Mouse (Mus musculus) bone marrow macrophage, adult 2 months (primary cell): ENCODE measurements around the gene Ascc2. TPM values are rescaled to one million over a fixed set of nuclear protein-coding genes. Genes with fewer than 3 reads are reported as not detected.

Experiments
- H3K27ac ChIP-seq: 2 replicates; pipeline ENCODE4 v1.5.1; 2012; ENCODE audit warnings: low read depth, low read length; ENCODE audit not compliant: insufficient read depth
- H3K4me1 ChIP-seq: 2 replicates; pipeline ENCODE4 v1.6.1; 2012; ENCODE audit warnings: low read length; ENCODE audit not compliant: control insufficient read depth, insufficient read depth
- H3K4me3 ChIP-seq: 2 replicates; pipeline ENCODE4 v1.5.1; 2012; ENCODE audit warnings: mild to moderate bottlenecking, low read length, moderate library complexity; ENCODE audit not compliant: insufficient read depth
- CTCF ChIP-seq: IDR thresholded peaks from 2 replicates; pipeline ENCODE4 v1.5.1; 2012; ENCODE audit warnings: low read depth, mild to moderate bottlenecking, low read length, moderate library complexity
- POLR2A ChIP-seq: IDR thresholded peaks from 2 replicates; pipeline ENCODE4 v1.6.1; 2012; ENCODE audit warnings: mild to moderate bottlenecking, low read depth, low read length, borderline replicate concordance
- polyA plus RNA-seq: library from polyadenylated mRNA; stranded (reverse); fragments of >200 nt; gene quantifications from 2 replicates; pipeline ENCODE4 v1.2.4, GENCODE M21; 2012; ENCODE audit not compliant: missing spikeins, insufficient read depth, insufficient read length

Ascc2 gene
- polyA plus RNA-seq, 1 experiment, result 34.2 TPM

- no peak for TF ChIP-seq POLR2A
- TF ChIP-seq CTCF, result no peak
- Histone ChIP-seq H3K27ac (peak overlapping the region; percentile 45), H3K4me1 (peaks cover 28% of the 10 kb centered on the region), H3K4me3 (peak overlapping the region; percentile 37)
These were observed 23.8 kb downstream of the Ascc2 start for GRCm38 (mm10) chr11:4661324-4661723.

DNA sequence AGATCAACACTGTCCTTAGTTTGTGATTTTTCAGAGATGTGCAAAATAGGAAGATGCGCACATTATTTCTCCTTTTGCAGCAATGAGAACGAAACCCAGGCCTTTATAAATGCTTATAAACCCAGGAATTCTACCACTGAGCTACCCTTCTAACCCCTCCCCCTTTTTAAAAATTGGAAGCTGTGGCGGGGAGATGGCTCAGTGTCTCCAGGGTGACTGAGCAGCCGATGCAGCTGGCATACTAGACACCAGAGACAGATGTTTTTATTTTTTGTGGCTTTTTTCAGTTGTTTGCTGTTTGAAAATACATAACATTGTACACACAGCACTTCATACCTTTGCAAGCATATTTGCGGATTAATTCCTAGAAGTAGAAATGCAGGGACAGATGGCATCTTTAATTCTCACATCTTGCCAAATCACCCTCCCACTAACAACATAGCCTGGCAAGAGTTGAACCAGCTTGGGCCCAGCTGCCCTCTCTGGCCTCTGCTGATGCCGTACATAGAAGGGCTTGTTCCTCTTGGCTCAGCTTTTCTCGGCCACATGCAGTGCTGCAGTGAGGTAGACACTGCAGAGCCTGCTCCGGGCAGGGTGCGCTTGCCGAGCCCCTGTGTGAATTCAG, 24.4 kb downstream of the Ascc2 start:
- Histone ChIP-seq H3K4me1 (peaks cover 28% of the 10 kb centered on the region), H3K27ac (peak overlapping the region; percentile 45), H3K4me3 (no peak overlapping the region)
- TF ChIP-seq POLR2A (no peak), CTCF (no peak)

DNA sequence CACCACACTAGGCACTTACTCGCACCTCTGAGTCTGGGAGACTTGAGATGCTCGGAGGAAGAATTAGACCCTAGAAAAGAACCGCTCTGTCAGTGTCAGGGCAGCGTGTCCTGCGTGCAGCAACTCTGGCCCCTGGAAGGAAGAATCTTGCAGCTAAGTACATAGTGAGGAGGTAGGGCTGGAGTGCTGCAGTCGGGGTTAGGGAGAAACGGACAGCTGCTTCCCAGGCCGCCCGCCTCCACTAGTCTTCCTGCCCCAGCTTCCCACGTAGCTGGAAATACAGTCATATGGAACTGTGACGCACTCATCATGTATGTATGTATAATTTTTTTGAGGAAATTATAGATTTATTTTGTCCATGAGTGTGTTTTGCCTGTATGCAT, 24.9 kb downstream of the Ascc2 start:
- peaks cover 28% of the 10 kb centered on the region for H3K4me1 ChIP-seq
- no peak overlapping the region for H3K27ac ChIP-seq
- no peak overlapping the region for H3K4me3 ChIP-seq
- TF ChIP-seq CTCF (no peak), POLR2A (no peak)

DNA sequence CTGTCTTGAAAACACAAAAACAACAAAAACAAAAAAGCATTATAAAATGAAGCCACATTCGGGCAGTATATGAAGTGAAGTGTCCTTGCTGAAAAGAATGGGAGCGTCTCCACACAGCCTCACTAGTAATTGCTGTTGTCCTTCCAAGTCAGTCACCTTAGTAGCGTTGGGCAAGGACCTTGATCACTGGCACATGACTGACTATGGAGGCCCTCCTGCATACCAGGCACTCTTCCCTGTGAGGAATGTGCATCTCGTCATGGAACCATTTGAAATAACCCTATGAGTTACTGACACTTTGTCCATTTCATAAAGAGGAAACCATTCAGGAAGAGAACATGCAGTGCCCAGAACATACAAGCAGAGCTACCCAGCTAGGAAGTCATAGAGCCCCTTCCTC, 34.2 kb downstream of the Ascc2 start:
- H3K4me3 ChIP-seq, result no peak overlapping the region
- peaks cover 48% of the 10 kb centered on the region for H3K4me1 ChIP-seq
- no peak overlapping the region for H3K27ac ChIP-seq
- TF ChIP-seq POLR2A (no peak), CTCF (no peak)

GRCm38 (mm10) chr11:4674593-4674992, 37.0 kb downstream of the Ascc2 start:
- Histone ChIP-seq H3K4me1 (peaks cover 43% of the 10 kb centered on the region), H3K27ac (peak overlapping the region; percentile 87), H3K4me3 (no peak overlapping the region)
- TF ChIP-seq CTCF, result no peak
- TF ChIP-seq POLR2A, result no peak

DNA sequence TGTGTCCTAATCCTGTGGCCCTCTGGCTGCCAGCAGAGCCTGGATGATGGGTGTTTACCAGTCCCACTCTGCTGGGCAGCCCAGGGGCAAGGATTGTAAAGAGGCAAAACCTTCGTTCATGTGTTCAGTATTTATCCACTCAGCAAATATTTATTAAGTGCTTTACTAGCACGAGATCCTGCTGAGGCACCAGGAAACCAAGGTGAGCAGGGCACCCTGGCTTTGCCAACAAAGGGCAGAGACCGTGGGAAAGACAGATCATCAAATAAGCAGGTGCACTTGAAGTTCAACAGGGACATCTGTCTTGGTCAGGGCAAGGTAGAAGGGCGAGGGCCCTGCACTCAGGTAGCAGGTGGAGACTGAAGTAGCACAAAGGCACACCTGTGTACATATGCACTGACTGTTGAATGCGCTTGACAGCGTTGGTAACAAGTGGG, 37.6 kb downstream of the Ascc2 start:
- H3K4me3 ChIP-seq, result no peak overlapping the region
- TF ChIP-seq CTCF (no peak), POLR2A (no peak)
- H3K27ac ChIP-seq, result peak overlapping the region; percentile 58
- H3K4me1 ChIP-seq, result peaks cover 43% of the 10 kb centered on the region

GRCm38 (mm10) chr11:4675693-4676092, 38.1 kb downstream of the Ascc2 start:
- no peak overlapping the region for H3K4me3 ChIP-seq
- no peak overlapping the region for H3K27ac ChIP-seq
- TF ChIP-seq POLR2A (no peak), CTCF (no peak)
- peaks cover 43% of the 10 kb centered on the region for H3K4me1 ChIP-seq

- no peak for TF ChIP-seq CTCF
- TF ChIP-seq POLR2A, result no peak
- peaks cover 38% of the 10 kb centered on the region for H3K4me1 ChIP-seq
- H3K4me3 ChIP-seq, result no peak overlapping the region
- H3K27ac ChIP-seq, result no peak overlapping the region
These were observed 39.8 kb downstream of the Ascc2 start for GRCm38 (mm10) chr11:4677250-4677872.

GRCm38 (mm10) chr11:4678700-4679440, 41.3 kb downstream of the Ascc2 start:
- Histone ChIP-seq H3K4me3 (no peak overlapping the region), H3K27ac (no peak overlapping the region), H3K4me1 (peaks cover 31% of the 10 kb centered on the region)
- TF ChIP-seq CTCF (no peak), POLR2A (no peak)

- Histone ChIP-seq H3K4me3 (no peak overlapping the region), H3K4me1 (peaks cover 26% of the 10 kb centered on the region), H3K27ac (no peak overlapping the region)
- TF ChIP-seq POLR2A, result no peak
- no peak for TF ChIP-seq CTCF
These were observed 41.9 kb downstream of the Ascc2 start for GRCm38 (mm10) chr11:4679441-4679832.
